Mouse (Mus musculus) erythroblast, adult 5-6 weeks (primary cell): ENCODE measurements around the gene Ercc4. TPM values are rescaled to one million over a fixed set of nuclear protein-coding genes. Genes with fewer than 3 reads are reported as not detected.

ENCODE experiments used
- ATAC-seq: replicated peaks from 2 replicates; pipeline ENCODE4 v1.8.0; 2016; ENCODE audit warnings: moderate number of reproducible peaks, mild to moderate bottlenecking, moderate TSS enrichment, inconsistent platforms; ENCODE audit not compliant: poor library complexity, low FRiP score, severe bottlenecking
- total RNA-seq, 2 experiments: library from RNA; stranded (forward) in 1 of 2; stranded (reverse) in 1 of 2; fragments of 150-400 nt in 1 of 2; fragments of 200-764, 138-1000 nt in 1 of 2; gene quantifications; 2 replicates each; pipeline versions ENCODE4 v1.2.3 to v1.2.4; 2015 to 2017; ENCODE audit warnings: low replicate concordance in 2 of 2

Gene Ercc4
- total RNA-seq, 2 experiments from 2014 or later: 1.0 to 5.4 TPM

- ATAC-seq: no peak
These were observed 80.1 kb downstream of the Ercc4 start for GRCm38 (mm10) chr16:13189430-13190107.

GRCm38 (mm10) chr16:13190471-13190870 lies 81.0 kb downstream of the Ercc4 start:
- ATAC-seq: no peak

GRCm38 (mm10) chr16:13191166-13191565 lies 81.7 kb downstream of the Ercc4 start:
- ATAC-seq: no peak

GRCm38 (mm10) chr16:13193663-13194071 lies 84.2 kb downstream of the Ercc4 start:
- ATAC-seq: no peak

- no peak for ATAC-seq
These were observed 85.4 kb downstream of the Ercc4 start for GRCm38 (mm10) chr16:13194882-13195281.

- no peak for ATAC-seq
These were observed 87.1 kb downstream of the Ercc4 start for GRCm38 (mm10) chr16:13196626-13197025.

- no peak for ATAC-seq
These were observed 87.8 kb downstream of the Ercc4 start for GRCm38 (mm10) chr16:13197293-13197692.

GRCm38 (mm10) chr16:13199204-13199603 lies 89.7 kb downstream of the Ercc4 start:
- ATAC-seq: no peak

Other genes starting within 250 kb of the Ercc4 start
- gene Mrtfb, start 146.8 kb downstream of the Ercc4 start, total RNA-seq (2015; ENCODE audit: low replicate concordance): 0.96 and 1.3 TPM in 2 replicates
- 1.1 and 1.2 TPM in 2 replicates for gene Mrtfb, start 146.8 kb downstream of the Ercc4 start, total RNA-seq (2017; ENCODE audit: low replicate concordance)